Mouse (Mus musculus) lung, embryonic 15.5 days (tissue): Measurements from ENCODE around the gene Ppp1r1b. TPM values are rescaled to one million over a fixed set of nuclear protein-coding genes. Genes with fewer than 3 reads are reported as not detected.

Experiments
- ATAC-seq: fragments of 200-750 bp; cut with Nextera tagmentation; 2 replicates; pipeline ENCODE4 v1.8.0; 2017; ENCODE audit warnings: moderate number of reproducible peaks, borderline replicate concordance; ENCODE audit not compliant: low FRiP score, low TSS enrichment; ENCODE audit errors: extremely low read depth
- H3K27ac ChIP-seq: fragments of 300-500 bp; sonication (generic); 2 replicates; pipeline ENCODE4 v1.5.1; 2015; ENCODE audit warnings: moderate library complexity, mild to moderate bottlenecking, inconsistent platforms
- H3K27me3 ChIP-seq: fragments of 300-500 bp; sonication (generic); 2 replicates; pipeline ENCODE4 v1.6.1; 2015; ENCODE audit warnings: inconsistent platforms
- H3K36me3 ChIP-seq: fragments of 300-500 bp; sonication (generic); 2 replicates; pipeline ENCODE4 v1.6.1; 2015; ENCODE audit warnings: inconsistent platforms
- H3K4me1 ChIP-seq: fragments of 300-500 bp; sonication (generic); 2 replicates; pipeline ENCODE4 v1.6.1; 2015; ENCODE audit warnings: inconsistent platforms
- H3K4me2 ChIP-seq: fragments of 300-500 bp; sonication (generic); 2 replicates; pipeline ENCODE4 v1.6.1; 2015; ENCODE audit warnings: inconsistent platforms, mild to moderate bottlenecking, moderate library complexity
- H3K4me3 ChIP-seq: fragments of 300-500 bp; sonication (generic); 2 replicates; pipeline ENCODE4 v1.5.1; 2015; ENCODE audit warnings: mild to moderate bottlenecking, inconsistent platforms
- H3K9ac ChIP-seq: fragments of 300-500 bp; sonication (generic); 2 replicates; pipeline ENCODE4 v1.6.1; 2015; ENCODE audit warnings: inconsistent platforms
- H3K9me3 ChIP-seq: fragments of 300-500 bp; sonication (generic); 2 replicates; pipeline ENCODE4 v1.6.1; 2016; ENCODE audit warnings: inconsistent platforms
- WGBS: fragments of 180-500 bp; shearing (Covaris S2); methylation state at CpG from one replicate; pipeline ENCODE4 v1.1.7; 2015; 5-methylcytosine and 5-hydroxymethylcytosine counted together
- polyA plus RNA-seq: library from polyadenylated mRNA; unstranded; fragments of >200 nt; fragmentation: Nextera tagmentation; extraction: Ambion mirVana; gene quantifications from 2 replicates; pipeline ENCODE4 v1.2.1, GENCODE M21; 2015

The Ppp1r1b gene
- polyA plus RNA-seq, 1 experiment from 2014 or later = 5.5 TPM

- H3K27me3 ChIP-seq = peaks cover 100% of the 10 kb centered on the region
- H3K4me2 ChIP-seq = no peak overlapping the region
- H3K36me3 ChIP-seq = no peaks in the 10 kb centered on the region
- peaks cover 22% of the 10 kb centered on the region for H3K4me1 ChIP-seq
- H3K27ac ChIP-seq = no peak overlapping the region
- no peaks in the 10 kb centered on the region for H3K9me3 ChIP-seq
- H3K9ac ChIP-seq = no peak overlapping the region
- WGBS = 32% methylated on average over 9 of the region's 9 CpGs
- no peak for ATAC-seq
- no peak overlapping the region for H3K4me3 ChIP-seq
Measured at GRCm38 (mm10) chr11:98329960-98330744, 18.1 kb upstream of the Ppp1r1b start.

- H3K36me3 ChIP-seq = no peaks in the 10 kb centered on the region
- H3K9me3 ChIP-seq = no peaks in the 10 kb centered on the region
- 46% methylated on average over 2 of the region's 2 CpGs for WGBS
- H3K4me3 ChIP-seq = no peak overlapping the region
- peaks cover 22% of the 10 kb centered on the region for H3K4me1 ChIP-seq
- H3K27me3 ChIP-seq = peaks cover 100% of the 10 kb centered on the region
- H3K27ac ChIP-seq = no peak overlapping the region
- no peak overlapping the region for H3K4me2 ChIP-seq
- ATAC-seq = no peak
- H3K9ac ChIP-seq = no peak overlapping the region
Measured at GRCm38 (mm10) chr11:98330745-98331204, 17.4 kb upstream of the Ppp1r1b start.

- no peak for ATAC-seq
- H3K4me1 ChIP-seq = peaks cover 22% of the 10 kb centered on the region
- peaks cover 100% of the 10 kb centered on the region for H3K27me3 ChIP-seq
- H3K27ac ChIP-seq = no peak overlapping the region
- H3K4me2 ChIP-seq = no peak overlapping the region
- H3K4me3 ChIP-seq = no peak overlapping the region
- no peak overlapping the region for H3K9ac ChIP-seq
- H3K9me3 ChIP-seq = no peaks in the 10 kb centered on the region
- H3K36me3 ChIP-seq = no peaks in the 10 kb centered on the region
- WGBS = 55% methylated on average over 1 of the region's 1 CpGs
Measured at GRCm38 (mm10) chr11:98331401-98331800, 16.8 kb upstream of the Ppp1r1b start.

- H3K36me3 ChIP-seq = no peaks in the 10 kb centered on the region
- no peaks in the 10 kb centered on the region for H3K9me3 ChIP-seq
- peaks cover 20% of the 10 kb centered on the region for H3K4me1 ChIP-seq
- H3K27ac ChIP-seq = no peak overlapping the region
- whole genome bisulfite sequencing = 76% methylated on average over 3 of the region's 3 CpGs
- H3K9ac ChIP-seq = no peak overlapping the region
- no peak overlapping the region for H3K4me2 ChIP-seq
- no peak overlapping the region for H3K4me3 ChIP-seq
- ATAC-seq = no peak
- peaks cover 100% of the 10 kb centered on the region for H3K27me3 ChIP-seq
Measured at GRCm38 (mm10) chr11:98332186-98332585, 16.0 kb upstream of the Ppp1r1b start.

- Histone ChIP-seq H3K36me3 (no peaks in the 10 kb centered on the region), H3K27me3 (peaks cover 100% of the 10 kb centered on the region), H3K4me3 (no peak overlapping the region), H3K9me3 (no peaks in the 10 kb centered on the region), H3K9ac (no peak overlapping the region), H3K4me2 (no peak overlapping the region), H3K27ac (no peak overlapping the region), H3K4me1 (peaks cover 15% of the 10 kb centered on the region)
- no peak for ATAC-seq
- 71% methylated on average over 4 of the region's 4 CpGs for WGBS
Measured at GRCm38 (mm10) chr11:98332841-98333240, 15.4 kb upstream of the Ppp1r1b start.

GRCm38 (mm10) chr11:98333263-98333696 is 14.9 kb upstream of the Ppp1r1b start:
- Histone ChIP-seq H3K4me1 (peaks cover 12% of the 10 kb centered on the region), H3K27ac (no peak overlapping the region), H3K9me3 (no peaks in the 10 kb centered on the region), H3K27me3 (peaks cover 100% of the 10 kb centered on the region), H3K4me2 (no peak overlapping the region), H3K9ac (no peak overlapping the region), H3K4me3 (no peak overlapping the region), H3K36me3 (no peaks in the 10 kb centered on the region)
- ATAC-seq = no peak
- 67% methylated on average over 10 of the region's 10 CpGs for WGBS

- WGBS = 4% methylated on average over 32 of the region's 41 CpGs
- no peak overlapping the region for H3K27ac ChIP-seq
- peaks cover 13% of the 10 kb centered on the region for H3K4me1 ChIP-seq
- H3K4me3 ChIP-seq = no peak overlapping the region
- peaks cover 100% of the 10 kb centered on the region for H3K27me3 ChIP-seq
- H3K9ac ChIP-seq = no peak overlapping the region
- H3K4me2 ChIP-seq = peak overlapping the region; percentile 31
- 0 out of 2 replicates have a peak, but pooled peaks have one; percentile 36 for ATAC-seq
- no peaks in the 10 kb centered on the region for H3K36me3 ChIP-seq
- H3K9me3 ChIP-seq = no peaks in the 10 kb centered on the region
Measured at GRCm38 (mm10) chr11:98333981-98334741, 14.0 kb upstream of the Ppp1r1b start.

GRCm38 (mm10) chr11:98335250-98335649 is 13.0 kb upstream of the Ppp1r1b start:
- Histone ChIP-seq H3K27ac (no peak overlapping the region), H3K36me3 (no peaks in the 10 kb centered on the region), H3K9ac (no peak overlapping the region), H3K4me3 (no peak overlapping the region), H3K27me3 (peaks cover 100% of the 10 kb centered on the region), H3K4me2 (no peak overlapping the region), H3K4me1 (peaks cover 18% of the 10 kb centered on the region), H3K9me3 (no peaks in the 10 kb centered on the region)
- 6% methylated on average over 9 of the region's 9 CpGs for WGBS
- no peak for ATAC-seq

GRCm38 (mm10) chr11:98336245-98337107 is 11.7 kb upstream of the Ppp1r1b start:
- Histone ChIP-seq H3K4me2 (no peak overlapping the region), H3K36me3 (no peaks in the 10 kb centered on the region), H3K27ac (no peak overlapping the region), H3K4me1 (peaks cover 18% of the 10 kb centered on the region), H3K4me3 (no peak overlapping the region), H3K9ac (no peak overlapping the region), H3K9me3 (no peaks in the 10 kb centered on the region), H3K27me3 (peaks cover 99% of the 10 kb centered on the region)
- ATAC-seq = no peak
- WGBS = 17% methylated on average over 13 of the region's 13 CpGs

- Histone ChIP-seq H3K9ac (peak overlapping the region; percentile 43), H3K4me3 (peak overlapping the region; percentile 49), H3K4me2 (peak overlapping the region; percentile 96), H3K4me1 (peaks cover 24% of the 10 kb centered on the region), H3K36me3 (no peaks in the 10 kb centered on the region), H3K27me3 (peaks cover 89% of the 10 kb centered on the region), H3K27ac (no peak overlapping the region), H3K9me3 (no peaks in the 10 kb centered on the region)
- ATAC-seq = no peak
- under 1% methylated on average over 56 of the region's 57 CpGs for WGBS
Measured at GRCm38 (mm10) chr11:98338507-98338961, 9.7 kb upstream of the Ppp1r1b start.

GRCm38 (mm10) chr11:98339071-98339501 is 9.1 kb upstream of the Ppp1r1b start:
- no peak for ATAC-seq

More at GRCm38 (mm10) chr11:98339071-98339501, 9.1 kb upstream of the Ppp1r1b start:
- Histone ChIP-seq H3K36me3 (no peaks in the 10 kb centered on the region), H3K27ac (no peak overlapping the region), H3K9ac (peak overlapping the region; percentile 43; the same call in 1 of the 2 replicates), H3K4me1 (peaks cover 24% of the 10 kb centered on the region), H3K4me2 (peak overlapping the region; percentile 96), H3K4me3 (peak overlapping the region; percentile 49), H3K9me3 (no peaks in the 10 kb centered on the region), H3K27me3 (peaks cover 85% of the 10 kb centered on the region)
- WGBS = 0% methylated on average over 19 of the region's 19 CpGs
